Mouse (Mus musculus) mature B cell (primary cell): ENCODE results near the gene Psen2.

Experiments used
- in situ Hi-C: fragments of 300-500 bp; cut with MboI; formaldehyde crosslinking; loops from 2 replicates; pipeline ENCODE4 v1.14.3; 2019

Gene Psen2

GRCm38 (mm10) chr1:180274725-180275308, 11.6 kb upstream of the Psen2 start:
- in situ Hi-C loops = loop anchor here (5.0 kb wide), 1 partner anchor 132 kb away; no protein-coding TSS in a partner anchor

DNA sequence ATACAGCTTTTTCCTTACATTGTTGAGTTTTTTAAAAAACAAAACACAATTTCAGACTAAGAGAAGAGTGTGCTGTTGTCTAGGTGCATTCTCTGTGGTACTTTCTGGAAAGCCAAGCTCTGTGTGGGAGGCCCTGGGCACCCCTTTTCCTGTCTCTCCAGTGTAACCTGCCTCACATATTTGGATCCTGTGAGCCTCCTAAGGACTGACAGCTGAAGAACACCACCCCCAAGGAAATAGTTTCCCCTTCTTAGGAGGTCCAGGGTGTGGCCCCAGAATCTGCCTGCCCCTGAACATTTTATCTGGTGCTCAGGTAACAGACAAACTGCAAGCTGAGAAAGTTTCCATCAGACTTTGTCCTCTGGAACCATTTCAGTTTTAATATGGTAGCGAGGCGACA, 5.8 kb upstream of the Psen2 start:
- in situ Hi-C loops = no loop called here

- in situ Hi-C loops = no loop called here
Observed at GRCm38 (mm10) chr1:180268249-180269031, 5.2 kb upstream of the Psen2 start.

- in situ Hi-C loops = no loop called here
Observed at GRCm38 (mm10) chr1:180267151-180267550, 3.9 kb upstream of the Psen2 start.

- in situ Hi-C loops = no loop called here
Observed at GRCm38 (mm10) chr1:180265399-180265798, 2.2 kb upstream of the Psen2 start.

- in situ Hi-C loops = no loop called here
Observed at GRCm38 (mm10) chr1:180264851-180265250, 1.6 kb upstream of the Psen2 start.

DNA sequence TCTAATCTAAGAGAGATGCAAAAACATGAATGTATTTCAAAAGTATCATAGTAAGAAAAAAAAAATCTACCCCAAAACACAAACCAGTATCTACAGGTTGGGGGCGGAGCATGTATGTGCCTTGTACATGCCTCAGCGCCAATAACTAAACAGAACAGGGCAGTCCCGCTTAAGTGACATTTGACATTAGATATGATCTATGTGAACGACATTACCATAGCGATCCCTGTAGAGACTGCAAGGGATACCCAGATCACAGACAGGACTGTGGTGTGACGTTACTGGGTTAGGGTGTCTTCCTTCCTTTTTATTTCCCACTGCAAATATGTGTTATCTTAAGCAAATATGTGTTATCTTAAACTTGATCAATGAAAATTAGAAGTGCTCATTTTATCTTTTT, 1.2 kb upstream of the Psen2 start:
- in situ Hi-C loops = no loop called here

GRCm38 (mm10) chr1:180261857-180262570, 1.2 kb downstream of the Psen2 start:
- in situ Hi-C loops = no loop called here

DNA sequence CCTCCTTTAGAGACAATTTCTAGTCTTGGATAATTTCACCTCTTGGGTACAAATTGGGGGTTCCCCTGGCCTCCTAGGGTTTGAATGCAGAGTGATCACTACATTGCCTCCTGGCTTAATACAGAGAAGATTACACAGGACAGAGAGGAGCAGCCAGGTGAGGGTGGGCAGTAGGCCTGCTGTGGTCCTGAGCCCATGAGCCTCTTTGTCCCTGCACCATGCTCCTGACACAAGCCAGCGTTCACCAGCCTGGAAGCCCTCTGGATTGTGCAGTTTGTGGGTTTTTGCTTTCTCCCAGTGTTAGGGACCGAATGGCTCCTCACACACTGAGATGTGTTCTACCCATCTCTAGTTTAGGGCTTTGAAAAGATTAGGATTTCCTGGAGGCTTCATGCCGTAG, 1.8 kb downstream of the Psen2 start:
- in situ Hi-C loops = no loop called here

GRCm38 (mm10) chr1:180260886-180261285, 2.4 kb downstream of the Psen2 start:
- in situ Hi-C loops = no loop called here

GRCm38 (mm10) chr1:180259753-180260152, 3.5 kb downstream of the Psen2 start:
- in situ Hi-C loops = no loop called here

DNA sequence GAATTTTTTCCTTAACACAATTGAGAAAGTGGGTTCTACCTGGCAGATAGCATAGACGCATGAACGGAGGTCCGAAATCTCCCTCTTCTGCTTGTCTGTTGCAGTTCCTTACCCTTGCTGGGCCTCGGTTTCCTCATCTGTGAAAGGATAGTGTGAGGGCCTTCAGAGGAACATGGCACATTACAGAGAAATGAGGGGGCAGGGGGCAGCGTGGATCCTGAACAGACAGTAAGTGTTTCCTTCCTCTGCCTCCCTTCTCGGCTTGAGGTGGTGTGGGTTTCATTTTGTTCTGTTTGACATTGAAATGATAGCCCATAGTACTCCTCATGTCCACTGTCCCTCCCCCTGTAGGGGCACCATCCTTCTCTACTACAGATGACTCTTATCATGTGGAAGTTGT, 5.8 kb downstream of the Psen2 start:
- in situ Hi-C loops = no loop called here

DNA sequence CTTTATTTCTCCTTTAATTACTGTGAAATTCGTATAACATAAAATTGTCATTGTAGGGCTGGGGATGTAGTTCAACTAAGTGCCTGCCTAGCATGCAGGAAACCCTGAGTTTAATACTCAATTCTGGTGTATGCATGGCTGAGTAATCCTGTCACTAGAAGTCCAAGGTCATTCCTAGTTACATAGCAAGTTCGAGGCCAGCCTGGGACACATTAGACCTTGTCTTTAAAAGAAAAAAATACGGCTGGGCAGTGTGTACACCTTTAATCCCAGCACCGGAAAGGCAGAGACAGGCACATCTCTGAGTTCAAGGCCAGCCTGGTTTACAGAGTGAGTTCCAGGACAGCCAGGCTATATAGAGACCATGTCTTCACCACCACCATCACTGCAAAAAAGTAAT, 6.4 kb downstream of the Psen2 start:
- in situ Hi-C loops = no loop called here

DNA sequence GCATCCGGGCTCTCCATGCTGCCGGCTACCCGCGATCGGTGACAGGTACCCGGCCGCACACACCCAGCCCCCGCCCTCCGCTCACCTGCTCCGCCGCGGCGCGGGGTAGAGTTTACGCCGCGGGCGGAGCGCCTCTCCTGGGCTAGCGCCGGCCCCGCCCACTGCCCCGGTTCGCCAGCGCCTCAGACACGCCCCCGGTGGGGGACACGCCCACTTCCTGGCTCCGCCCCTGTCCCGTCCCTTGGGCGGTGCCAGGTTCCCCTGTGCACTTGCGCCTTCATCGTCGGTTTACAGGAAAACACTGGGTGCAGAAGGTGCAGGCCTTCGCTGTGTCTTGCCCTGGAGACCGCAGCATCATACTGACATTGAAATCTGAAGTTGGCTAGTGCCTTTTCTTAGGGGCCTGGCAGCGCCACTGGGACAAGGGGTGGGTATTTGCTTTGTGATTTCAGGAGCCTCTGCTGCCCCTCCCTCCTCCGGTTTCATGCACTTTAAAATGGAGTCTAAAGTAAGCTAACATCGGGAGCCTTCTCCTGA, 7.0 kb downstream of the Psen2 start:
- in situ Hi-C loops = no loop called here

DNA sequence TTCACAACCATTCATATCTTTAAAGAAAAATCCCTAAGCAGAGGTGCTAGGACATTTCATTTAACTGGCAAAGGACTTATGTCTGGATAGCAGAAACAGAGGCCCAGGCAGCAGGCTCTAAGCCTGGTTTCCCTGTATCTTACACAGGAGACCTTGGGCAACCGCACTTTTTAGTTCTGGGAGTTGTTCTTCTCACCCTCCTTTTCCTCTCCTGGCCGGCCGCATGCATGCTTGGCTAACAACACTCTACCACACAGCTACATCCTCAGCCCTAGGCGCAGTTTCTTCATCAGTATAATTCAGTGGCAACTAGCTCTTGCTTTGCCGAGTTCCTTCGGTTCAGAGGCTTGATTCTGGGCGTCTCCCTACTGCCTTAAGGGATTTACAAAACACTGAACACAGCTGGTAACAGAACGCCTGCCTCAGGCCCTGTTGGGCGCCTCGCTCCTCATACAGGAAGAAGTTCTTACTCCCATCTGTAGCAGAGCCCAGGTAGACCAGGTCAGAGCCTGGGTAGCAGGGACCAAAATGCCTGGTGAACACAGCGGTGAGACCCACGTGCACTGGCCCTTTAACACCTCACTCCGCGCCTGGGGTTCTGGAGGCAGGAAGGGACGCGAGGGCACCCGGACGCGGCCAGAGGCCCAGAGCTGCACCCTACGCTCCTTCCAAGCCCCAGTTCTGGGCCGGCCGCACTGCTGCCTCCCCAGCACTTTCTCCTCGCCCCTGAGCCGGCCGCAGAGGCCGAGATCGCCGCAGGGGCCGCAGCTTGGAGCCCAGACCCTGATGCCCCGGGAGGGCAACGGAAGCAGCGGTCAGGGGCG, 7.7 kb downstream of the Psen2 start:
- in situ Hi-C loops = no loop called here

DNA sequence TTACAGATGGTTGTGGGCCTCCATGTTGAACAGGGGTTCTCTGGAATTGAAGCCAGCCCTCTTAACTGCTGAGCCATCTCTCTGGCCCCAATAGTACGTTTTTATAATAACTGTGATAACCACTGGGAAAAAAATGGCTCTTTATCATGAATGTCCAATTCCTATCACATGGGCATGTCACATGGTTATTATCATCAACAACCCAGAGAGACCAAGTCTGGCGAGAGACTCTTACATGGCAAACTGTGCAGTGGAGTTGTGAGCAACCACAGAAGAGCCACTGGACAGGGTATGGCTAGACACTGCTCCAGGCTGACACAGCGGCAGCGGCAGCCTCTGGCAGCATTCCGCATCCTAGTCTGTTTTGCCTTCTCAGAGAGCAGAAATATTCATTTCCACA, 8.9 kb downstream of the Psen2 start:
- in situ Hi-C loops = no loop called here

DNA sequence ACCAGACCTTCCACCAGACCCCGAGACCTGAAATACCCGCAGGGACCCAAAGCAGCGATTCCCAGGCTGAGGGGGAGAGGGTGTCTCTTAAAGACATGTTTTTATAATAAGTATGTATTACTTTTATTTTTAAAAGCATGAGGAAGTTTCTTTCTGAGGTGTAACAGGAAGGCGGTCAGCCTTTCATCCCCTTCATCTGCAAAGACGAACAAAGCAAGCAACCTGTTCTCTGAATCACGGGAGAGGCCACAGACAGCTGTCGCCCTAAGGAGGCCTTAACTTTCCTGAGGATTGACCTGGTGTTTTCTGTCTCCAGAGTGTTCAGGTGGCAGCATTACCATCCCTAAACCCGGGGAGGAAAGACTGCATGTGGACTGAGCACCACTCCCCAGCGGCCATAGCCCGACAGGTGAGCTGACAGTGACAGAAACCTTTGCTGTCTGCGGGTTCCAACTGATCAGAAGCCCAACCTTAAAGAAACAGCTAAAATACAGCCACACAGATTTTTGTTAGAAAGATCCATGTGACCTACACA, 10.5 kb downstream of the Psen2 start:
- in situ Hi-C loops = no loop called here

DNA sequence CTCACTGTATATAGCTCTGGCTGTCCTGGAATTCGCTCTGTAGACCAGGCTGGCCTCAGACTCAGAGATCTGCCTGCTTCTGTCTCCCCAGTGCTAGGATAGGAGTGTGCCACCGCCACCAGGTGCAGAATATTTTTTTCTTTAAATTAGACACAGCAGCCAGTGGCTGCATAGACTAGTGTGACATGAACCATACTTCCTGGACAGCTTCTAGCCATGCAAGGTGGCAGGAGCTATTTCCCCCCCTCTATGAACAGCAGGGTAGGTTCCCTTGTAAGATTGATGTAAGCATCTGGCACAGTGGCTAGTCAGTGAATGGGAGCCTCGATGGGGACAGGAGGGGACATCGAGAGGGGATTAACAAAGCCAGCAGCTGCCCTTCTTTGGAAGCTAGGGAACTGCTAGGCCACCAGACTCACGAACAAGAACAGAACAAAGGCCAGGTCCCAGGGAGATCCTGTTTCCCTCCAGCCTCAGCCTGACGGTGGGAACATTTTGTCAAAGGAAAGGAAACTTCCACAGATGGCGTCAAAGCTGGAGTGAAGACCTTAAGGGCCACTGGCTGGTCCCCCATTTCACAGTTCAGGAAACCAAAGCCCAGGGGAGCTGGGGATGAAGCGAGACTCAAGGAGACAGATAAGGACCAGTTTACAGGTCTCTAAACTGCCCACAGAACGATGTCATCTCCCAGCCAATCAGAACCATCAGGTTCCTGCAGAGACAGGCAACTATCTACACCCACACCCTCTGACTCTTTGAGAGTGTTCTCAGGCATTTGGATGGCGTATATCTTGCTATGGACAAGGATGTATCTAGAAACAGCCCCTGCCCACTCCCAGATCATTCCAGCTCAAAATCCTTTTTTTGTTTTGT, 11.8 kb downstream of the Psen2 start:
- in situ Hi-C loops = no loop called here

DNA sequence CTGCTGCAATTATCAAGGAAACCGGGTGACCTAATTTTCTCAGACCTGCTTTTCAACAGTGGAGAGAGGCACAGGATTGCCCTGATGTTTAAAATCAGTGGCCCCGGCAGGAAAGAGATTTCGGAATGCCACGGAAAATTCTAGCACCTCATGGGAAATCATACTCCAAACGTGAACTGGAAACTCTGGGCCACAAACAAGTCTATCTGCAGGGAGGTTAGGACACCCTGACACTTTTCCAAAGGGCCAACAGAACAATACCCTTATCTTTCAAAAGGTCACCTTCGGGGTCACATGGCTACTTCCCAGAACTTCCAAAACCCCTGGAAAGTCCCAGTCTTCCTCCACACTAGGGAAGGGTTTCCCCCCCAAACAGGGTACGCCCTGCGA, 12.8 kb downstream of the Psen2 start:
- in situ Hi-C loops = no loop called here

DNA sequence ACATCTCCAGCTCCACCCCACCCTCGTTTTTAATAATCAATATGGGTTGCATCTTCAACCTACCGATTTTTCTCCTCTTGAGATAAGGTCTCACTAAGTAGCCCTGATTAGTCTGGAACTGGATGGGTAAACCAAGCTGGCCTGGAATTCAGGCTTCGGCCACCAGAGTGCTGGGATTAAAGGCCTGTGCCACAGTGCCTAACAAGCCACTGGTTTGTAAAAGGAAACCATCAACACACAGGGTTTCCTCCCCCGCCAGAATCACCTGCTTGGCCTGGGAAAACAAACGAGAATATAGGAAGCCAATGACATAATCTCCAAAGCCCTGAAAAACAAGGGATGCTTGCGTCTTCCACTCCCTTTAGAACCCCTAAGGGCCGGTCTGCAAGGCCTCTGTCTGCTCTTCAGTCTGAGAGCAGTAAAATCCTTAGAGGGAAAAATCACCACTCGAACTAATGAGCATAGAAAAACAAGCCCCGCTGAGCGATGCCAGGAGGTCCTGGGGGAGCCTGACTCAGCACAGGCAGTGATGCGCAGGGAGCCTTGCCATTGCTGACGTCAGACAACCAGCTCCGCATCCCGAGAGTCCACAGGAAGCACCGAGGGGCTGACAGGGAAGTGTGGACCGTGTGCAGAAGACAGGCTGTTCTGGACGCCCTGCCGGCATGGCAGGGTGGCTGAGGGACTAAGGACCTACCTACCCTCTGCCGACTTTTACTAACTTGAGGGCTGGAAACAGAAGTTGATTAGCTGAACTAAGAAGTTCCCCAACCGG, 13.4 kb downstream of the Psen2 start:
- in situ Hi-C loops = no loop called here
